Mouse (Mus musculus) midbrain, embryonic 12.5 days (tissue): ENCODE measurements around the gene Gm20481. TPM values are rescaled to one million over a fixed set of nuclear protein-coding genes. Genes with fewer than 3 reads are reported as not detected.

Source experiments
- ATAC-seq: fragments of 200-750 bp; cut with Nextera tagmentation; 2 replicates; pipeline ENCODE4 v1.8.0; 2017; ENCODE audit warnings: low read depth, moderate TSS enrichment, moderate library complexity; ENCODE audit not compliant: low FRiP score
- H3K27ac ChIP-seq: fragments of 300-500 bp; sonication (generic); replicated peaks from 2 replicates; pipeline ENCODE4 v1.5.1; 2016; ENCODE audit warnings: mild to moderate bottlenecking
- H3K27me3 ChIP-seq: fragments of 300-500 bp; sonication (generic); 2 replicates; pipeline ENCODE4 v1.6.1; 2016; ENCODE audit warnings: mild to moderate bottlenecking
- H3K36me3 ChIP-seq: fragments of 300-500 bp; sonication (generic); 2 replicates; pipeline ENCODE4 v1.6.1; 2016
- H3K4me1 ChIP-seq: fragments of 300-500 bp; sonication (generic); 2 replicates; pipeline ENCODE4 v1.6.1; 2016
- H3K4me2 ChIP-seq: fragments of 300-500 bp; sonication (generic); replicated peaks from 2 replicates; pipeline ENCODE4 v1.6.1; 2016; ENCODE audit warnings: mild to moderate bottlenecking, moderate library complexity
- H3K4me3 ChIP-seq: fragments of 300-500 bp; sonication (generic); 2 replicates; pipeline ENCODE4 v1.5.1; 2016; ENCODE audit warnings: mild to moderate bottlenecking
- H3K9ac ChIP-seq: fragments of 300-500 bp; sonication (generic); replicated peaks from 2 replicates; pipeline ENCODE4 v1.6.1; 2016; ENCODE audit warnings: mild to moderate bottlenecking, moderate library complexity
- H3K9me3 ChIP-seq: fragments of 300-500 bp; sonication (generic); 2 replicates; pipeline ENCODE4 v1.6.1; 2016; ENCODE audit warnings: mild to moderate bottlenecking
- WGBS: fragments of 180-500 bp; shearing (Covaris S2); methylation state at CpG from one replicate; pipeline ENCODE4 v1.1.7; 2016; 5-methylcytosine and 5-hydroxymethylcytosine counted together
- polyA plus RNA-seq: library from polyadenylated mRNA; unstranded; fragments of >200 nt; fragmentation: Nextera tagmentation; extraction: Ambion mirVana; gene quantifications from 2 replicates; pipeline ENCODE4 v1.2.1, GENCODE M21; 2016

Gene Gm20481
- polyA plus RNA-seq, 1 experiment from 2014 or later: not detected

DNA sequence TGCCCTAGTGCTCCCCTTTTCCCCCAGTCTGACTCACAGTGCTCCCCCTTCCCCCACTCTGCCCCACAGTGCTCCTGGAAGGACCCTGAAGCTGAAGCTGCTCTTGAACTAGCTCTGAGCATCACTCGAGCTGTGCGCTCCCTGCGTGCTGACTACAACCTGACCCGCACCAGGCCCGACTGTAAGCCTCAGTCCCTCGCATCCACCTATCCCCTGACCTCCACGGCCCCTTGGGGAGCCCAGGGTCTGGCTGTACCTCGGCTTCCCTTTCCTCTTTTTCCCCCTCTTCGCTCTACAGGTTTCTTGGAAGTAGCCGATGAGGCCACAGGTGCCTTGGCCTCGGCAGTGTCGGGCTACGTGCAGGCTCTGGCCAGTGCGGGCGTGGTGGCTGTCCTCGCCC lies 45.6 kb downstream of the Gm20481 start:
- H3K36me3 ChIP-seq: peaks cover 71% of the 10 kb centered on the region
- no peak for ATAC-seq
- H3K9me3 ChIP-seq: no peaks in the 10 kb centered on the region
- H3K4me3 ChIP-seq: no peak overlapping the region
- no peaks in the 10 kb centered on the region for H3K4me1 ChIP-seq
- H3K9ac ChIP-seq: no peak overlapping the region
- H3K27me3 ChIP-seq: no peaks in the 10 kb centered on the region
- no peak overlapping the region for H3K4me2 ChIP-seq
- WGBS: 94% methylated on average over 16 of the region's 16 CpGs
- H3K27ac ChIP-seq: no peak overlapping the region

DNA sequence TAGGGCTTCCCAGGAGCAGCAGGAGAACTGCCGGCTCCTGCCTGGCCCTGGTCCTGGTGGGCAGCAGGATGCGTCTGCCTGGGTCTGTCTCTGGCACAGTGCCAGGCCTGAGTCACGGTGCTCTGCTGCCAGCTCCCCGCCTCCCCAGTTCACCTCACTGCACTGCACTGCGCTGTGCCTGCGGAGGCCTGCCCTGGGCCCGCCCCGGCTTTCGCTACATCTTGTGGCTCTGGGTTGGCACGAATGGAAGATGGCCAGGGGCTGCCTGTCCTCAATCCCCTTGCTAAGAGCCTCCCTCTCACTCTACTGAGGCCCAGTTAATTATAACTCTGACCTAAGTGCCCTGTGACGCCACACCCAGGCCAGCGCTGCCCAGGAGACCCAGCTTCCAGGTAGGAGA lies 46.7 kb downstream of the Gm20481 start, which contains the start of gene Vwa7:
Gene Vwa7 (plus strand): TSS at position 204 of the 400 bp plus-strand sequence.
- 84% methylated on average over 12 of the region's 12 CpGs for WGBS
- Histone ChIP-seq H3K27me3 (no peaks in the 10 kb centered on the region), H3K27ac (no peak within 1 kb of the TSS), H3K9ac (no peak within 1 kb of the TSS), H3K4me1 (peaks cover 5% of the 10 kb centered on the region; the same call in 1 of the 2 replicates), H3K36me3 (peaks cover 60% of the 10 kb centered on the region), H3K4me2 (no peak within 1 kb of the TSS), H3K9me3 (no peaks in the 10 kb centered on the region), H3K4me3 (no peak within 1 kb of the TSS)
- ATAC-seq: no peak

DNA sequence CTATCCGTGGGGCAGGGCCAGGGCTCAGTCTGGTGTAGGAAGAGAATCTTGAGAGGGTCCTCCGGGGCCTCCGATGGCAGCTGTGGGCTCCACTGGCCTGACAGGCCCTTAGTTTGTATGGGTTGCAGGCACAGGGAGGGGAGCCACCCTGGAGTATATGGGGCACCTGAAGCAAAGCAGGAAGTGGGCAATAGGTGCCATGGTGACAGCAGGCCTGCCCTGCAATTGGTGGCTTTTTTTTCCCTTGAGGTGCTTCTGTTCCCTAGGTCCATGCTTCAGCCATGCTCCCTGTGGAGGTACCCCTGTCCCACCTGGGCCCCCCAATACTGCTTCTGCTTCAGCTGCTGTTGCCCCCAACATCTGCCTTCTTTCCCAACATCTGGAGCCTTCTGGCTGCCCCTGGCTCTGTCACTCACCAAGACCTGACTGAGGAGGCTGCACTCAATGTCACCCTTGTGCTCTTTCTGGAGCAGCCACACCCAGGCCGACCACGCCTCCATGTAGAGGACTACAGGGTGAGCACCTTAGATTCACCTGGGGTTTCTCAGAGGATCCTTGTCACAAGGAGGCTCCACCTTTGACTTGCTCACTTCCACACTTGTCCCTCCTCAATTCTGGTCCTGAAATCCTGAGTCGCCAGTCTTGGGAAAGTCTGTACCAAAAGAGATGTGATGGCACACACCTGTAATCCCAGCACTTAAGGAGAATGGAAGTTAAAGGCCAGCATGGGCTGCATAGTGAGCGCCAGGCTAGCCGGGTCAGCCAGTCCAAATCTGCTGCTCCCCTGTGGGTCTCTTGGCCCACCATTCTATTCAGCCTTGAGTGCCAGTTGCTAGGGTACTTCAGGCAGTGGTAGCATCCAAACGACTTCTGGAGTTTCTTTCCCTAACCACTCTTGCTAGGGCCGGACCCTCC lies 47.3 kb downstream of the Gm20481 start:
- H3K36me3 ChIP-seq: peaks cover 53% of the 10 kb centered on the region
- no peak overlapping the region for H3K4me3 ChIP-seq
- no peak overlapping the region for H3K9ac ChIP-seq
- H3K9me3 ChIP-seq: no peaks in the 10 kb centered on the region
- H3K4me2 ChIP-seq: no peak overlapping the region
- WGBS: 83% methylated on average over 10 of the region's 10 CpGs
- no peaks in the 10 kb centered on the region for H3K27me3 ChIP-seq
- peaks cover 9% of the 10 kb centered on the region; the same call in 1 of the 2 replicates for H3K4me1 ChIP-seq
- ATAC-seq: no peak
- H3K27ac ChIP-seq: no peak overlapping the region

DNA sequence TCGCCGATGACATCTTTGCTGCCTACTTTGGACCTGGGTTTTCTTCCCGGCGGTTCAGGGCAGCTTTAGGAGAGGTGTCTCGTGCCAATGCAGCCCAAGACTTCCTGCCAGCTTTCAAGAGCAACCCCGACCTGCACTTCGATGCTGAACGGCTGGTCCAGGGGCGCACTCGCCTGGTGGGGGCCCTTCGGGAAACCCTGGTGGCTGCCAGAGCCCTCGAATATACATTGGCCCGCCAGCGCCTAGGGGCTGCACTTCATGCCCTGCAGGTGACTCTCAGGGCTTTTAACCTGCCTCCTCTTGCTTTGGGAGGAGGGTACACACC lies 48.0 kb downstream of the Gm20481 start:
- WGBS: 73% methylated on average over 14 of the region's 14 CpGs
- Histone ChIP-seq H3K27me3 (no peaks in the 10 kb centered on the region), H3K9me3 (no peaks in the 10 kb centered on the region), H3K4me2 (no peak overlapping the region), H3K4me1 (peaks cover 9% of the 10 kb centered on the region; the same call in 1 of the 2 replicates), H3K9ac (no peak overlapping the region), H3K4me3 (no peak overlapping the region), H3K27ac (no peak overlapping the region), H3K36me3 (peaks cover 47% of the 10 kb centered on the region)
- no peak for ATAC-seq

DNA sequence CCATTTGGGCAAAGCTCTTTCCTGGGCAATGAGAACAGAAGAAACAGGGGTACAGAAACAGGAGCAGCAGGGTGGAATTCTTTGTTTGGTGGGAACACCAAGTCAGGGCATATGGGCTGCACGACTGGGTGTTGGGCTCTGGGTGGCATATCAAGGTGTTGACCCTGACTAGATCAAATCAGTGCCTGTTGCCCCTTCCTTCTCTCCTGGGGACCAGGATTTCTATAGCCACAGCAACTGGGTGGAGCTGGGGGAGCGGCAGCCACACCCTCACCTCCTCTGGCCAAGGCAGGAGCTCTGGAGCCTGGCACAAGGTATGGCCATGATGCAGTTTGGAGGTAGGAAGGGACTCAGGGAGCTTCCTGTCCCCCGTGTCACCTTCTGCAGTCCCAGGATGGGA lies 48.5 kb downstream of the Gm20481 start:
- Histone ChIP-seq H3K27me3 (no peaks in the 10 kb centered on the region), H3K4me1 (peaks cover 9% of the 10 kb centered on the region; the same call in 1 of the 2 replicates), H3K9me3 (no peaks in the 10 kb centered on the region), H3K4me2 (no peak overlapping the region), H3K27ac (no peak overlapping the region), H3K9ac (no peak overlapping the region), H3K4me3 (no peak overlapping the region), H3K36me3 (peaks cover 42% of the 10 kb centered on the region)
- no peak for ATAC-seq
- 83% methylated on average over 3 of the region's 3 CpGs for WGBS

DNA sequence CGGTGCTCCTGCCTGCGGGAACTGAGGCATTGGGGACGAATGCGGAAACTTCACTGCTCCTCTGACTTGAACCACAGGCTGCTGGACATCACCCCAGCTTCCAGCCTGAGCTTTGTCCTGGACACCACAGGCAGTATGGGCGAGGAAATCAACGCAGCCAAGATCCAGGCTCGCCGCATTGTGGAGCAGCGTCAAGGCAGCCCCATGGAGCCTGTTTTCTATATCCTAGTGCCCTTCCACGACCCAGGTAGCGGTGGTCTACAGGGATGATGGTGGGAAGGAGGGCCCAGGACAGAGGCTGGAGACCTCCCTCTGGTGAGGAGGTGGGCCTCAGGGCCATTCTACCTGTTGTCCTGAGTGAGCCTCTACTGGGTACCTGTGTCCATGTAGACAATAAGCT lies 50.2 kb downstream of the Gm20481 start:
- no peak for ATAC-seq
- Histone ChIP-seq H3K9me3 (no peaks in the 10 kb centered on the region), H3K4me3 (no peak overlapping the region), H3K9ac (no peak overlapping the region), H3K4me1 (peaks cover 9% of the 10 kb centered on the region; the same call in 1 of the 2 replicates), H3K36me3 (peaks cover 25% of the 10 kb centered on the region), H3K27ac (no peak overlapping the region), H3K27me3 (no peaks in the 10 kb centered on the region), H3K4me2 (no peak overlapping the region)
- WGBS: 76% methylated on average over 11 of the region's 11 CpGs

DNA sequence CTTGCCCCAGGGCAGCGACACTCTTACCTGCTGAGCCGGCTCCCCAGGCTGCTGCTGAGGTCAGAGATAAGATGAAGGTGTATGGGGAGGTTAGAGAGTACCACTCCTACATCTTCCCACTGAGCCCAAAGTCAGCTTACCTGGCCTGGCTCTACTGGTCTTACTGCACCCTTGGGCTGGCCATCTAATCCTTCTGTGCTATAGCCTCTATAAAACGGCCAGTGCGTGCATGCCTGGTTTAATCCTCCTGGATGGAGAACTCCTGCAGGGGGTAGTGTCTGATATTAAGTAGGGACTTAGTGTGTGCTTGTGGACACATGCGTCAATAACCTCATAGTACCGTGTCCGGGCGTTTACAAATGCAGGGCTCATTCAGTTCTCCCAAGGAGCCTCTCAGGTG lies 50.8 kb downstream of the Gm20481 start:
- no peak overlapping the region for H3K27ac ChIP-seq
- H3K4me1 ChIP-seq: peaks cover 9% of the 10 kb centered on the region; the same call in 1 of the 2 replicates
- no peak overlapping the region for H3K4me3 ChIP-seq
- H3K4me2 ChIP-seq: no peak overlapping the region
- H3K9me3 ChIP-seq: no peaks in the 10 kb centered on the region
- ATAC-seq: no peak
- H3K27me3 ChIP-seq: no peaks in the 10 kb centered on the region
- WGBS: 81% methylated on average over 8 of the region's 8 CpGs
- peaks cover 18% of the 10 kb centered on the region for H3K36me3 ChIP-seq
- no peak overlapping the region for H3K9ac ChIP-seq

DNA sequence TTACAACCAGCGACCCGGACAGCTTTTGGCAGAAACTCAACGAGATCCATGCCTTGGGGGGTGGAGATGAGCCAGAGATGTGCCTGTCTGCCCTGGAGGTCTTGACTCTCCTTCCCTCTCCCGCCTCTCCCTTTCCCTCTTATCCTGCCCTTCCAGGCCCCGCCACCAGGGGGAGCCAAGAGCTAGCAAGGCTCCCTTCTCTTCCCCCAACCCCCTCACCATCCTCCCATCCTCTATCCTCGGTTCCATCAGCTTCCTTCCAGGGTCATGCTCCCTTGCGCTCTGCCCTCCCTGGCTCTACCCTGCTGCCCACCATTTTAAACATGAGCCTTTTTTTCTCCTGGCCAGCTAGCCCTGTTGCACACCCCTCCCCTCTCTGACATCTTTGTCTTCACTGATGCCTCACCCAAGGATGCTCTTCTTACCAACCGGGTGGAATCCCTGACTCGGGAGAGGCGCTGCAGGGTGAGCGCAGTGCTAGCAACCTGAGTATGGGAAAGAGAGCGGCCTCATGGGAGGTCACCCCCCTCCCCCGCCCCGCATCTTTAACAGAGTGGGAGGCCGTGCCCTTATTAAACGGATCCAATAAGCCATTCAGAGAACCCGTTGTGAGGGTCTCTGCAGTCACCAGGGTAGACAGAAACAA lies 51.6 kb downstream of the Gm20481 start:
- Histone ChIP-seq H3K4me1 (peaks cover 14% of the 10 kb centered on the region), H3K27ac (peak overlapping the region; percentile 42; the same call in 1 of the 2 replicates), H3K27me3 (no peaks in the 10 kb centered on the region), H3K36me3 (peaks cover 11% of the 10 kb centered on the region), H3K4me2 (peak overlapping the region; percentile 30), H3K4me3 (no peak overlapping the region), H3K9me3 (no peaks in the 10 kb centered on the region), H3K9ac (peak overlapping the region; percentile 20; the same call in 1 of the 2 replicates)
- ATAC-seq: peak; percentile 61
- 4% methylated on average over 17 of the region's 17 CpGs for WGBS

Other genes with a start within 250 kb of the Gm20481 start
- 0.05 and 0.11 TPM in 2 replicates for gene C4b, start 226.0 kb upstream of the Gm20481 start, polyA plus RNA-seq
- gene Cyp21a1, start 165.4 kb upstream of the Gm20481 start, polyA plus RNA-seq: not detected in 2 replicates
- gene Stk19, start 133.0 kb upstream of the Gm20481 start, polyA plus RNA-seq: 26.1 and 30.8 TPM in 2 replicates
- gene Dxo, start 132.9 kb upstream of the Gm20481 start, polyA plus RNA-seq: 72.7 and 73.4 TPM in 2 replicates
- gene Skiv2l, start 119.7 kb upstream of the Gm20481 start, polyA plus RNA-seq: 67.4 and 71.5 TPM in 2 replicates
- 114 TPM in 2 replicates for gene Nelfe, start 119.5 kb upstream of the Gm20481 start, polyA plus RNA-seq
- 3.3 and 3.5 TPM in 2 replicates for gene Cfb, start 107.4 kb upstream of the Gm20481 start, polyA plus RNA-seq
- 11.4 and 15.1 TPM in 2 replicates for gene Zbtb12, start 90.4 kb upstream of the Gm20481 start, polyA plus RNA-seq
- gene Gm20547, start 87.9 kb upstream of the Gm20481 start, polyA plus RNA-seq: not detected in 2 replicates
- gene C2, start 71.6 kb upstream of the Gm20481 start, polyA plus RNA-seq: 0.86 and 2.1 TPM in 2 replicates
- 113 and 120 TPM in 2 replicates for gene Ehmt2, start 71.4 kb upstream of the Gm20481 start, polyA plus RNA-seq
- gene Slc44a4, start 55.4 kb upstream of the Gm20481 start, polyA plus RNA-seq: 0.08 and 0.13 TPM in 2 replicates
- 20.4 and 20.7 TPM in 2 replicates for gene Neu1, start 38.7 kb upstream of the Gm20481 start, polyA plus RNA-seq
- 0.22 TPM in 1 of 2 replicates, not detected in the other for gene Hspa1b, start 10.7 kb upstream of the Gm20481 start, polyA plus RNA-seq
- gene Hspa1a, start 2.2 kb downstream of the Gm20481 start, polyA plus RNA-seq: 2.3 and 2.8 TPM in 2 replicates
- gene Hspa1l, start 2.8 kb downstream of the Gm20481 start, polyA plus RNA-seq: 1.1 and 1.7 TPM in 2 replicates
- 188 and 202 TPM in 2 replicates for gene Lsm2, start 11.9 kb downstream of the Gm20481 start, polyA plus RNA-seq
- gene Vars, start 31.1 kb downstream of the Gm20481 start, polyA plus RNA-seq: 139 and 142 TPM in 2 replicates
- gene Vwa7, start 46.7 kb downstream of the Gm20481 start, polyA plus RNA-seq: 0.14 and 0.23 TPM in 2 replicates
- gene Sapcd1, start 58.1 kb downstream of the Gm20481 start, polyA plus RNA-seq: 5.2 and 6.8 TPM in 2 replicates
- gene Msh5, start 76.8 kb downstream of the Gm20481 start, polyA plus RNA-seq: 6.9 and 7.6 TPM in 2 replicates
- gene Clic1, start 80.1 kb downstream of the Gm20481 start, polyA plus RNA-seq: 145 and 165 TPM in 2 replicates
- gene Ddah2, start 89.1 kb downstream of the Gm20481 start, polyA plus RNA-seq: 595 and 615 TPM in 2 replicates
- not detected in 2 replicates for gene Ly6g6c, start 95.5 kb downstream of the Gm20481 start, polyA plus RNA-seq
- gene Mpig6b, start 96.3 kb downstream of the Gm20481 start, polyA plus RNA-seq: 0.52 and 0.93 TPM in 2 replicates
- gene Ly6g6e, start 107.0 kb downstream of the Gm20481 start, polyA plus RNA-seq: 0.24 TPM in 1 of 2 replicates, not detected in the other
- gene Ly6g6d, start 108.2 kb downstream of the Gm20481 start, polyA plus RNA-seq: 1.1 and 1.7 TPM in 2 replicates
- gene Ly6g6f, start 115.7 kb downstream of the Gm20481 start, polyA plus RNA-seq: 0.47 TPM in 2 replicates
- 69.0 and 72.3 TPM in 2 replicates for gene Abhd16a, start 119.4 kb downstream of the Gm20481 start, polyA plus RNA-seq
- not detected in 2 replicates for gene Ly6g5c, start 138.4 kb downstream of the Gm20481 start, polyA plus RNA-seq
- gene Ly6g5b, start 145.5 kb downstream of the Gm20481 start, polyA plus RNA-seq: 1.0 and 1.5 TPM in 2 replicates
- gene Gpank1, start 151.5 kb downstream of the Gm20481 start, polyA plus RNA-seq: 22.2 and 26.4 TPM in 2 replicates
- gene Csnk2b, start 152.1 kb downstream of the Gm20481 start, polyA plus RNA-seq: 279 TPM in 2 replicates
- gene D17H6S53E, start 156.5 kb downstream of the Gm20481 start, polyA plus RNA-seq: 8.0 and 9.1 TPM in 2 replicates
- gene Apom, start 162.1 kb downstream of the Gm20481 start, polyA plus RNA-seq: 0.65 and 1.5 TPM in 2 replicates
- 84.0 and 95.3 TPM in 2 replicates for gene Bag6, start 165.3 kb downstream of the Gm20481 start, polyA plus RNA-seq
- 236 and 239 TPM in 2 replicates for gene Prrc2a, start 195.0 kb downstream of the Gm20481 start, polyA plus RNA-seq
- gene Aif1, start 206.2 kb downstream of the Gm20481 start, polyA plus RNA-seq: 7.7 and 8.2 TPM in 2 replicates
- 4.7 and 9.9 TPM in 2 replicates for gene Lst1, start 218.5 kb downstream of the Gm20481 start, polyA plus RNA-seq
- 0.48 and 0.62 TPM in 2 replicates for gene Ltb, start 224.5 kb downstream of the Gm20481 start, polyA plus RNA-seq
- gene Tnf, start 232.1 kb downstream of the Gm20481 start, polyA plus RNA-seq: not detected in 2 replicates
- not detected in 2 replicates for gene Lta, start 235.4 kb downstream of the Gm20481 start, polyA plus RNA-seq